Mouse (Mus musculus) heart, postnatal 0 days (tissue): ENCODE results near the gene Psma2.
A peak's percentile ranks its signal among the peaks of the same experiment; 100 is the strongest.

Experiments
- CTCF ChIP-seq: IDR thresholded peaks from 2 replicates; pipeline ENCODE4 v1.5.1; 2016; ENCODE audit warnings: antibody characterized with exemption, control low read depth, low read depth
- EP300 ChIP-seq: IDR thresholded peaks from 2 replicates; pipeline ENCODE4 v1.6.1; 2016; ENCODE audit warnings: antibody characterized with exemption, low read depth

- TF ChIP-seq EP300 (no peak), CTCF (peak; percentile 92)
Measured at GRCm38 (mm10) chr13:14618724-14619123, 5.7 kb downstream of the Psma2 start.
